Mouse (Mus musculus): ENCODE measurements around the gene Ctrl. TPM values are rescaled to one million over a fixed set of nuclear protein-coding genes. Genes with fewer than 3 reads are reported as not detected.
"Not testable (repeated sequence)": the region's sequence is repeated elsewhere in the genome, so short reads cannot be mapped to it uniquely, and the experiment has no call there.

Ctrl gene
- 2.9 and 3.2 TPM in 2 replicates for polyA plus RNA-seq (2014; fragmentation: Nextera tagmentation; extraction: Ambion mirVana)

DNA sequence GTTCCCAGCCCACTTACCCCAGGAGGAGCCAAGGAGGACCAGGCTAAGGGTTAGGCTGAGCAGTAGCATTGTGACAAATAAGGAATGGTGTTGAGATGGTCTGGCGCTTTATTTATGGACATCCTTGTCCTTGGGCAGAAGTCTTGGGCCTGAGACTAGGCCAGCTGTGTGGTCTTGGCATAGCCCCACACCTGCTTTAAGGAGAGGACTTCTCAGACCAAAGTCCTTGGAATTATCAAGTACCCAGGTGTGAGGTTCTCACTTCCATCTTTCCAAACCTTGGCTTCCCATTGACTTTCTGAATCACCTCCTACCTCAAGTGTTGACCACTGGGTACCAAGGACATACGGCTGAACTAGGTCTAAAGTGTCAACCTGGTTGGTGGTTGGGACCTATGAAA, at the start of gene Ctrl:
Ctrl (minus strand) TSS at position 101 of the 400 bp plus-strand sequence.
- WGBS, result 94% methylated on average over 2 of the region's 2 CpGs
- no peak within 1 kb of the TSS for H3K27ac ChIP-seq
- H3K27me3 ChIP-seq (ENCODE audit: control insufficient read depth, insufficient read depth, low read length), result no peaks in the 10 kb centered on the region
- no peak within 1 kb of the TSS for H3K4me3 ChIP-seq (replicated peaks; ENCODE audit: low read length)
- peaks cover 6% of the 10 kb centered on the region; the same call in 1 of the 2 replicates for H3K36me3 ChIP-seq (replicated peaks; ENCODE audit: control insufficient read depth, insufficient read depth)
- H3K4me1 ChIP-seq (replicated peaks; ENCODE audit: control insufficient read depth, insufficient read depth, low read length), result peaks cover 18% of the 10 kb centered on the region
- H3K4me2 ChIP-seq (replicated peaks), result no peak within 1 kb of the TSS
- DNase-seq (ENCODE audit: low spot score), result no peak
- no peak for ATAC-seq (ENCODE audit: low FRiP score)
- no peaks in the 10 kb centered on the region for H3K9me3 ChIP-seq (ENCODE audit: control insufficient read depth, low read length)
- H3K9ac ChIP-seq, result no peak within 1 kb of the TSS

DNA sequence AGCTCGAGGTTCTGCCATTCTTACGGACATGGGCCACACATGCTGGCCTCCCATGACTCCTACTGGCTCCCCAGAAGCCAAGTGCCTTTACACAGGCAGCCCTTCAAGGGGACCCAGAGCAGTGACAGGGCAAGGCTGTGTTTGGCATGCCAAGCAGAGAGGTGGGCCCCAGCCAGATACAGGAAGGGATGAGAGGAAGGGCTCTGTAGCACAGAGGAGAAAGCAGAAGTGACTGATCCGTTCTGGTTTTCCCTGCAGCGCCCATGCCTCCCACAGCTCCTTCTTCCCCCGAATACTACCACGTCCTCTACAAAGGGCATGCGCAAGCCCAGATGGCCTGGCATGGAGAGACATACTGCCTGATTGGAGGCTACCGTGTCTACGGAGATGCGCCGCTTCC, 49.7 kb upstream of the Ctrl start:
- not testable (repeated sequence) for H3K4me3 ChIP-seq (replicated peaks; ENCODE audit: low read length); H3K4me2 ChIP-seq (replicated peaks); H3K36me3 ChIP-seq (replicated peaks; ENCODE audit: control insufficient read depth, insufficient read depth); H3K27ac ChIP-seq; H3K4me1 ChIP-seq (replicated peaks; ENCODE audit: control insufficient read depth, insufficient read depth, low read length); ATAC-seq (ENCODE audit: low FRiP score); H3K9ac ChIP-seq; H3K9me3 ChIP-seq (ENCODE audit: control insufficient read depth, low read length); DNase-seq (ENCODE audit: low spot score); H3K27me3 ChIP-seq (ENCODE audit: control insufficient read depth, insufficient read depth, low read length)
- WGBS, result 87% methylated on average over 11 of the region's 11 CpGs

DNA sequence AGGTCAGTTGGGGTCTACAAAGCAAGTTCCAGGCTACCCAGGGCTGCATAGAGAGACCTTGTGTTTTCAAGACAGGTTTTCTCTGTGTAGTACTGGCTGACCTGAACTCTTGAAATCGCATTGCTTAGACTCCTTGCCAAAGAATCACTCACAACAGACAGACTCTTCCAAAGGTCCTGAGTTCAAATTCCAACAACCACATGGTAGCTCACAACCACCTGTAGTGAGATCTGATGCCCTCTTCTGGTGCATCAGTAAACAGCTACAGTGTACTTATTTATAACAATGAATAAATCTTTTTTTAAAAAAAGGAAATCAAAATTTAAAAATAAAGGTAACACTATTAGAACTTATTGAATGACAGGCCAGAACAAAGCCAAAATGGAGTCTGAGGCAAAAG, 47.5 kb upstream of the Ctrl start:
- WGBS, result 98% methylated on average over 1 of the region's 1 CpGs
- Histone ChIP-seq H3K36me3 (replicated peaks; ENCODE audit: control insufficient read depth, insufficient read depth) (no peaks in the 10 kb centered on the region), H3K9me3 (ENCODE audit: control insufficient read depth, low read length) (no peaks in the 10 kb centered on the region), H3K4me1 (replicated peaks; ENCODE audit: control insufficient read depth, insufficient read depth, low read length) (no peaks in the 10 kb centered on the region), H3K27me3 (ENCODE audit: control insufficient read depth, insufficient read depth, low read length) (no peaks in the 10 kb centered on the region), H3K4me2 (replicated peaks) (no peak overlapping the region), H3K4me3 (replicated peaks; ENCODE audit: low read length) (no peak overlapping the region), H3K9ac (no peak overlapping the region), H3K27ac (no peak overlapping the region)
- ATAC-seq (ENCODE audit: low FRiP score) (no peak), DNase-seq (ENCODE audit: low spot score) (no peak)

DNA sequence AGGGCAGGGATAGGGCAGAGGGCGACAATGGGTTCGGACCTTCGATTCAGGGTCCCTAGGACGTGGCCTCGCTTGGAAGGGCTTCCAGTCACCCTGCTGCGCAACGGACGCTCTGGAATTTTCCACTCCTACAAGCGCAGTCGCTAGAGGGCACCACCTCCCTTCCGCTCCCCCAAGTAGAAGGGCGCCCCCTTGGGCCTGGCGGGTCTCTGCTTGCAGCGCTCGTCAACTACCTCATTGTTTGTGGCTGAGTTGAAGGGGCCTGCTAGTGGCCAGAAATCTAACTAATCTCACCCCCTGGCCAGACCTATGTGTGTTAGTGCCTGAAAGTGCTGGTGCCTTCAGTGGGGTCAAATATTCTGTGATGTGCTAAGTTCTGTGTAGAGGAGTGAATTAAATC, 45.7 kb upstream of the Ctrl start, which contains the start of gene Dpep3:
Dpep3 (minus strand) TSS at position 105 of the 400 bp plus-strand sequence.
- H3K36me3 ChIP-seq (replicated peaks; ENCODE audit: control insufficient read depth, insufficient read depth), result no peaks in the 10 kb centered on the region
- no peaks in the 10 kb centered on the region for H3K4me1 ChIP-seq (replicated peaks; ENCODE audit: control insufficient read depth, insufficient read depth, low read length)
- no peaks in the 10 kb centered on the region for H3K27me3 ChIP-seq (ENCODE audit: control insufficient read depth, insufficient read depth, low read length)
- H3K4me3 ChIP-seq (replicated peaks; ENCODE audit: low read length), result no peak within 1 kb of the TSS
- H3K4me2 ChIP-seq (replicated peaks), result no peak within 1 kb of the TSS
- DNase-seq (ENCODE audit: low spot score), result no peak
- WGBS, result 91% methylated on average over 15 of the region's 15 CpGs
- H3K9ac ChIP-seq, result no peak within 1 kb of the TSS
- no peak for ATAC-seq (ENCODE audit: low FRiP score)
- H3K9me3 ChIP-seq (ENCODE audit: control insufficient read depth, low read length), result no peaks in the 10 kb centered on the region
- no peak within 1 kb of the TSS for H3K27ac ChIP-seq

DNA sequence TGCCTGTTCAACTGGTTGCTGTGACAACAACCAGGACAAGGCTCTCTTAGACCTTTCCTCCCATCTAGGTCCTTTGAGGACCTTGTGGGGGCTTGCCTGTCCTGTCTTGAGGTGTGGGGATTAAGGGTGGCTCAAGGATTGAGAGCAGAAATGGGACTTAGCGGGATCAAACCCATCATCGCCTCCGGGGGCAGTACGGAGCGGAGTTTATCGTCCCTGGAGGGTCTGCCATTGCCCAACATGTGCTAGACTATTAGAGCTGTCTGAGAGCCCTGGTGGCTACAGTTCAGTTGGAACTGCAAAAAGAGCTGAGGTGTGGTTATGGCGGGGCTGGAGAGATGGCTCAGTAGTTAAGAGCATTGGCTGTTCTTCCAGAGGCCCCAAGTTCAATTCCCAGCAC, 41.7 kb upstream of the Ctrl start:
- Histone ChIP-seq H3K9ac (no peak overlapping the region), H3K36me3 (replicated peaks; ENCODE audit: control insufficient read depth, insufficient read depth) (no peaks in the 10 kb centered on the region), H3K4me3 (replicated peaks; ENCODE audit: low read length) (no peak overlapping the region), H3K9me3 (ENCODE audit: control insufficient read depth, low read length) (no peaks in the 10 kb centered on the region), H3K27me3 (ENCODE audit: control insufficient read depth, insufficient read depth, low read length) (no peaks in the 10 kb centered on the region), H3K27ac (no peak overlapping the region), H3K4me2 (replicated peaks) (no peak overlapping the region), H3K4me1 (replicated peaks; ENCODE audit: control insufficient read depth, insufficient read depth, low read length) (no peaks in the 10 kb centered on the region)
- no peak for DNase-seq (ENCODE audit: low spot score)
- WGBS, result 70% methylated on average over 7 of the region's 7 CpGs
- ATAC-seq (ENCODE audit: low FRiP score), result no peak

DNA sequence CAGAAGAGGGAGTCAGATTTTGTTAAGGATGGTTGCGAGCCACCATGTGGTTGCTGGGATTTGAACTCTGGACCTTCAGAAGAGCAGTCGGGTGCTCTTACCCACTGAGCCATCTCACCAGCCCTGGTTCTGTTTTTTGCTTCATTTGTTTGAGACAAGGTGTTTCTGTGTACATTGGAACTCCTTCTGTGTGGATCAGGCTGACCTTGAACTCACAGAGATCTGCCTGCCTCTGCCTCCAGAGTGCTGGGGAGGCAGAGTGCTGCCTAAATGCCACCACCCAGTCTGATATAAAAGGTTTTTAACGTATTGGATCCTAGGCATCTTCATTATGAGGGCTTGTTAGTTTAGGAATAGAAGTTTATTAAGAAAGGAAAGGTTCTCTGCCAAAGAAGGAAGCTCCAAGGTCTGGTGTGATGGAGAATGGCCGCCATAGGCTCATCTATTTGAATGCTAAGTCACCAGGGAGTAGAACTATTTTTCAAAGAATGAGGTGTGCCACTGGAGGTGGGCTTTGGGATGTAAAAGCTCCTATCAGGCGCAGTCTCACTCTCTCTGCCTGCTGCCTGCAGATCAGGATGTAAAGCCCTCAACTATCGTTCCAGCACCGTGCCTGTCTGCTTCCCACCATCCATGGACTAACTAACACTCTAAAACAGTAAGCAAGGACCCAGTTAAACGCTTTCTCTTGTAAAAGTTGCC, 37.5 kb upstream of the Ctrl start:
- H3K36me3 ChIP-seq (replicated peaks; ENCODE audit: control insufficient read depth, insufficient read depth), result no peaks in the 10 kb centered on the region
- ATAC-seq (ENCODE audit: low FRiP score), result no peak

DNA sequence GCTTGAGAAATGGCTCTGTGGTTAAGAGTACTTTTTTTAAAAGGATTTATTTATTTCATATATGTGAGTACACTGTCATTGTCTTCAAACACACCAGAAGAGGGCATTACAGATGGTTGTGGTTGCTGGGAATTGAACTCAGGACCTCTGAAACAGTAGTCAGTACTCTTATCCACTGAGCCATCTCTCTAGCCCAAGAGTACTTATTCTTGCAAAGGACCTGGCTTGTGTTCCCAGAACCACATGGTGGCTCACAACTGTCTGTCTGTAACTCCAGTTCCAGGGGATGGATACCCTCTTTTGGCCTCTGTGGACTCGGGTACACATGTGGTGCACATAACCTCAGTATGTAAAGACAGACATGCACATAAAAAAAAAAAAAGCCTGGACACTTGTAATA, 35.7 kb upstream of the Ctrl start:
- WGBS, result 73% methylated on average over 1 of the region's 1 CpGs
- DNase-seq (ENCODE audit: low spot score) (no peak), ATAC-seq (ENCODE audit: low FRiP score) (no peak)
- Histone ChIP-seq H3K27me3 (ENCODE audit: control insufficient read depth, insufficient read depth, low read length) (peaks cover 27% of the 10 kb centered on the region), H3K9ac (no peak overlapping the region), H3K36me3 (replicated peaks; ENCODE audit: control insufficient read depth, insufficient read depth) (no peaks in the 10 kb centered on the region), H3K4me2 (replicated peaks) (no peak overlapping the region), H3K4me3 (replicated peaks; ENCODE audit: low read length) (no peak overlapping the region), H3K4me1 (replicated peaks; ENCODE audit: control insufficient read depth, insufficient read depth, low read length) (peaks cover 5% of the 10 kb centered on the region; the same call in 1 of the 2 replicates), H3K27ac (no peak overlapping the region), H3K9me3 (ENCODE audit: control insufficient read depth, low read length) (no peaks in the 10 kb centered on the region)

More for the DNA sequence above, 37.5 kb upstream of the Ctrl start:
- no peak for DNase-seq (ENCODE audit: low spot score)
- Histone ChIP-seq H3K27me3 (ENCODE audit: control insufficient read depth, insufficient read depth, low read length) (peaks cover 10% of the 10 kb centered on the region), H3K4me3 (replicated peaks; ENCODE audit: low read length) (no peak overlapping the region), H3K4me1 (replicated peaks; ENCODE audit: control insufficient read depth, insufficient read depth, low read length) (no peaks in the 10 kb centered on the region), H3K27ac (no peak overlapping the region), H3K9ac (no peak overlapping the region), H3K4me2 (replicated peaks) (no peak overlapping the region), H3K9me3 (ENCODE audit: control insufficient read depth, low read length) (no peaks in the 10 kb centered on the region)
- 74% methylated on average over 8 of the region's 8 CpGs for WGBS

DNA sequence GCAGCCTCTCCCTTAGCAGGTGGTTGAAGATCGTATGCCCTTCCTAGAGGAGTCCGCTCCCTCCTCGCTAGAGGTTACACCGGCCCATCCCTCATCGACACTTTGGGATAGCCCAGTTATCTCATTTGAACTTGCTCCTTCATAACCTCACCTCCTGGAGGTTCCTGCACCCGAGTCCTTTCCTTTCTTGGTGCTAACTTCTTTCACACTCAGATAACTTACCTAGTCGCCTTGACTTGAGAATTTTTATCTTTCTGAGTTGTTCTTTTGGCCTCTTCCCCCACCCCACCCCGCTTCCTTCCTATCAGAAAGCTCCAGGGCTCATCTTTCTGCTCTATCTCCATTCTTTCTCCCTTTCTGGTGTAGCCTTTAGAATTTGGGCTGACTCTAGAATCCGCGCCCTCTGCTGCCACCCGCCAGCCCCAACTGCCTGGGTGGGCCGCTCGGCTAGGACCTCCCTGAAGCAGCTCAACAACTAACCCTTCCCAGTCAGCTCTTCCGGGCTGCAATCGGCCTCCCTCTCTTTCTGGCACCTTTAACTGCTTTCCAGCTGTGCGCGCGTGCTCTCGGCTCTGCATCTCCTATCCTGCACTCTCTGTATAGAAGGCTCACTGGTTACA, 33.1 kb upstream of the Ctrl start:
- H3K27ac ChIP-seq, result no peak overlapping the region
- ATAC-seq (ENCODE audit: low FRiP score), result no peak
- peaks cover 5% of the 10 kb centered on the region; the same call in 1 of the 2 replicates for H3K4me1 ChIP-seq (replicated peaks; ENCODE audit: control insufficient read depth, insufficient read depth, low read length)
- WGBS, result 12% methylated on average over 19 of the region's 19 CpGs
- DNase-seq (ENCODE audit: low spot score), result no peak
- no peak overlapping the region for H3K4me3 ChIP-seq (replicated peaks; ENCODE audit: low read length)
- no peak overlapping the region for H3K9ac ChIP-seq
- H3K36me3 ChIP-seq (replicated peaks; ENCODE audit: control insufficient read depth, insufficient read depth), result no peaks in the 10 kb centered on the region
- H3K27me3 ChIP-seq (ENCODE audit: control insufficient read depth, insufficient read depth, low read length), result peaks cover 28% of the 10 kb centered on the region
- no peaks in the 10 kb centered on the region for H3K9me3 ChIP-seq (ENCODE audit: control insufficient read depth, low read length)
- peak overlapping the region; percentile 59; the same call in 1 of the 2 replicates for H3K4me2 ChIP-seq (replicated peaks)

DNA sequence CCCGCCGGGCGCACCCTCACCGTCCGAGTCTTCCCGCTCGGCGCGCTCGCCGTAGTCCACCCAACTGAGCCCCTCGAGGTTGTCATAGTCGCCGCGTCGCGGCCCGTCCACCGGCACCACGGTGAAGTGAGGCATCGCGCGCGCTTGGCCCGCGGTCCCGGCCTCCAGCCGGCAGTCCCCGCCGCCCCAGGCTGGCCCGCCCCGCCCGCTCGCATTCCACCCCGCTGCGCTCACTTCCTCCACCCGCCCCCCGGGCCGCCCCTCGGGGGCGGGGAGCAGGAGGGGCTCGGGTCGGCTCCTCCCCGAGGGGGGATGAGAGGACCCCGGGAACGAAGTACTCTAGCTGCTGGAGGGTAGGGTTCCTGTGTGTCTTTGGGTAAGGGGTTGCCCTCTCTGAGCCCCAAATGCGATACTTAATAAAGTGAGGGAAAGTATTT, 32.3 kb upstream of the Ctrl start, which contains the start of gene Slc12a4:
Slc12a4 (minus strand) TSS at position 193 of the 437 bp plus-strand sequence.
- Histone ChIP-seq H3K4me1 (replicated peaks; ENCODE audit: control insufficient read depth, insufficient read depth, low read length) (peaks cover 5% of the 10 kb centered on the region; the same call in 1 of the 2 replicates), H3K27ac (peak within 1 kb of the TSS; percentile 35; the same call in 1 of the 2 replicates), H3K27me3 (ENCODE audit: control insufficient read depth, insufficient read depth, low read length) (peaks cover 28% of the 10 kb centered on the region), H3K36me3 (replicated peaks; ENCODE audit: control insufficient read depth, insufficient read depth) (no peaks in the 10 kb centered on the region), H3K9me3 (ENCODE audit: control insufficient read depth, low read length) (no peaks in the 10 kb centered on the region), H3K4me2 (replicated peaks) (peak within 1 kb of the TSS; percentile 59), H3K9ac (peak within 1 kb of the TSS; percentile 55), H3K4me3 (replicated peaks; ENCODE audit: low read length) (peak within 1 kb of the TSS; percentile 43)
- WGBS, result under 1% methylated on average over 43 of the region's 47 CpGs
- ATAC-seq (ENCODE audit: low FRiP score) (peak; percentile 74), DNase-seq (ENCODE audit: low spot score) (peak; percentile 45)
